Mouse (Mus musculus): ENCODE data around the gene Bub1b.

DNA sequence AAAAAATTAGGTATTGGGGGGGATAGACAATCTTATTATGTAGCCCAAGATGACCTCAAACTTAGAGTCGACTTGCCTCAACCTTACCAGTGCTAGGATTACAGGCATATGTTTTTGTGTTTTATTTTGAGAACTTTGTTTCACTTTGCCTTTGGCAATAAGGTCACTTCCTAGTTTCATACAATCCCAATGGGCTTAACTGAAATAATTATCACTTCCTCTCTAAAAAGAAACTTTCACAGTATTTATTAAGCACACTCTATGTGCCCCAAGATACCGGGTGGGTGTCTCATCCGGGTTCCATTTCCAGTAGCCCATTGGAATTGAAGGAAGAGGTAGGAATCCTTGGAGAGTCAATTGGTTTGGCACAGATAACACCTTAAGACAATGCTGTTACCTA, 35.6 kb upstream of the Bub1b start:
- no peak for TF ChIP-seq CTCF (conservative IDR thresholded peaks at IDR 0.05; ENCODE audit: low read length)
- no peak for TF ChIP-seq NANOG (IDR thresholded peaks at IDR 0.05; ENCODE audit: borderline replicate concordance, low read length)

Data from E14TG2a.4 (cell line).